Mouse (Mus musculus): ENCODE results near the gene Pask.

The Pask gene

DNA sequence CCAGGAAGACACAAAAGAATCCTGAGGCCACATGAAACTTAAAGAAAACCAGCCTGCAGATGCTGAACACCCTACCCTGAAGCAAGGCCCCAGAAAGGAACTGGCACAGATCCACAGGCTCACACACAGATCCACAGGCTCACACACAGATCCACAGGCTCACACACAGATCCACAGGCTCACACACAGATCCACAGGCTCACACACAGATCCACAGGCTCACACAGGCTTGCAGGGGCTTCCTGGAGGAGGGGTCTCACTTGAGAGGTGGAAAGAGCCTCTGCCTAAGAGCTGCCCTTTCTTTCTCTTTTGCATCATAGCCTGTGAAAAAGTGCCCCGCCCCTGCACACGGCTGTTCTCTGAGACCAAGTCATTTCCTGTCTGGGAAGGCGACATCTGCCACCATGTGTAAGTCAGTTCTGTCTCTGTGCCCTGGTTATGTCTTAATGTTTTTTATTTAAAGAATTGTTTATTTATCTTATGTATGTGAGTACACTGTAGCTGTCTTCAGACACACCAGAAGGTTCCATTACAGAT is 53.5 kb downstream of the Pask start:
- DNase-seq (ENCODE audit: low read depth in 2 of 2, low spot score in 2 of 2): no peak

DNA sequence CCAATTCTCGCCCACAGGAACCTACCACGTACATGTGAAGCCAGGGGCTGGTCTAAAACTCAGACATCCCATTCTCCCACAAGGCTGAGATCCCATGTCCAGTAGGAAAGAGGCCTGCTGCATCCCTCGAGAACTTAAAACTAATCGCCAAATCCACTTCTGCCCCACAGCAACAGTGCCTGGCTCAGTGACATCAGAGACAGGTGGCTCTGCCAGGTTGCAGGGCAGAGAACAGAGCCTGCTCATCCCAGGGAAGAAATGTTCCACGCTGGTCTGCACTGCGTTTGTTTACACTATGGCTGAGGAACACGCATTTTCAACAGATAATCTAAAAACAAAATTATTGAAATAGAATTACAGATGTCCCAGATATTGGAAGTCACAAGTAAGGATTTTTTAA is 66.2 kb downstream of the Pask start:
- DNase-seq (ENCODE audit: low read depth in 2 of 2, low spot score in 2 of 2): no peak

DNA sequence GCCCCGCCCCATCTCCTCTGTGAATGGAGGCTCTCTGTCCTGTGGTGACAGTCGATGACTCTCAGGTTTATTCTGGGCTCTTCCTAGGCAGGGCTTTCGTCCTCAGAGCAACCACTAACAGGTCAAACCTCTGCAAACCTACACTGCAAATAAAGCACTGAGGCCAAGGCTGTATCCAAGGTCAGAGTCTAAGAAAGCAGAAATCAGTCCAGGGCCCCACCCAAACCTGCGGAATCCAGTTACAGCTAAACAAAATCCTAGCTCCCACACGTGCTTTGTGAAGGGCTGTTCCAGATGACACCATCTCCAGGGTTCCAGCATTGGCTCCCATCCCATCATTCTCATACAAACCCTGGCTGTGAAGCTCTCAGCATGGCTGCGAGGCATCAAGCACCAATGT is 67.7 kb downstream of the Pask start:
- DNase-seq (ENCODE audit: low read depth in 2 of 2, low spot score in 2 of 2): no peak

DNA sequence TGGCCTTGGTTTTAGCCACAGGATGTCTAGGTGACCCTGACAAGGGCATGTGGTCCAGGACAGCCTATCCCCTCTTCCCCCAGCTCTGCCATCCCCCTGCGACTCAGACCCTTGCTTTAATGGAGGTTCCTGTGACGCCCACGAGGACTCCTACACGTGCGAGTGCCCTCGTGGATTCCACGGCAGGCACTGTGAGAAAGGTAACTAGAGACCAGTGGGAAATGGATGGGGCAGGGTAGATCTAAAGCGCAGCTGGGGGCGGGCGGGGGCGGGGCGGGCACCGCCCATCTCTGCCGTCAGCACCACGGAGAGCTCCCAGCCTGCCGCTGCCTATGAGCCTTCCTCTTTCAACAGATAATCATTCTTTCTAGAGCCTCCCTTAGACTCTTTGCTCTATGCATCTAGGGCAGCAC is 70.9 kb downstream of the Pask start:
- no peak for DNase-seq (ENCODE audit: low read depth in 2 of 2, low spot score in 2 of 2)

DNA sequence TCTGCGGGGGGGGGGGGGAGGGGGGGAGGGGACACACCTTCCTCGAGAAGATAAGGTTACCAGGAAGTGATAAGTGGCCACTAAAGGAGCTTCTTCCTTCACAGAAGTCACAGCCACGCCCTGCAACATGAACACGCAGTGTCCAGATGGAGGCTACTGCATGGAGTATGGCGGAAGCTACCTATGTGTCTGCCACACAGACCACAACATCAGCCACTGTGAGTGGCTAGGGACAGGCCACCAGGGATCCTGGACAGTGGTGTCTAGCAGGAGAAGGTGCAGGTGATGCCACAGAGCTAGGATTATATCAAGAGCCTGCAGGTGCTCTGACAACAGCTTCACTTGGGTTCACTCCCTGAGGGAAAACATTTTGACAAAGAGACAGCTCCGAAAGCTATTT is 71.5 kb downstream of the Pask start:
- DNase-seq (ENCODE audit: low read depth in 2 of 2, low spot score in 2 of 2): no peak

DNA sequence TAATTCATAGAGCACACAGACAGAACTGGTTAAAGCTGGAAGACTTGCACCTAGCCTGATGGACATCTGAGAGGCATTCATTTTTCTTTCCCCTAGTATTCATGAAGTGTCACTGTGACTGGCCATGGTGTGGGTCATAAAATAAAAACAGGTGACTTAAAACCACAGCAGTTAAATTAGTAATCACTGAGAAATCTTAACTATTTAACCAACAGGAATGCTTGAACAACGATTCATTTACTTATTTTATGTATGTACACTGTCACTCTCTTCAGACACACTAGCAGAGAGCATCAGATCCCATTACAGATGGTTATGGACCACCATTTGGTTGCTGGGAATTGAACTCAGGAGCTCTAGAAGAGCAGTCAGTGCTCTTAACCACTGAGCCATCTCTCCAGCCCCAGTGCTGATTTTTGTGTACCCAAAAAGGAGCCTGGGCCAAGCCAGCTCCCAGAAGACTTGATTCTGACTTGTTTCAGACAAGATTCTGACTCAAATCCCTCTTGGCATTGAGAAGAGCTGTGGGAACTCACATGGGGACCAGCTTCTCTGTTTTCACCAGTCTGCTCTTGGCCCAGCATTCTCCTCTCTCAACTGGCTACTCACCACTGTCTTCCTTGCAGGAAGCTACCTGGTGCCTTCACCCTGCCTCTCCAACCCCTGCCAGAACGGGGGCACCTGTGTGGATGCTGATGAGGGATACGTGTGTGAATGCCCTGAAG is 72.6 kb downstream of the Pask start:
- no peak for DNase-seq (ENCODE audit: low read depth in 2 of 2, low spot score in 2 of 2)

DNA sequence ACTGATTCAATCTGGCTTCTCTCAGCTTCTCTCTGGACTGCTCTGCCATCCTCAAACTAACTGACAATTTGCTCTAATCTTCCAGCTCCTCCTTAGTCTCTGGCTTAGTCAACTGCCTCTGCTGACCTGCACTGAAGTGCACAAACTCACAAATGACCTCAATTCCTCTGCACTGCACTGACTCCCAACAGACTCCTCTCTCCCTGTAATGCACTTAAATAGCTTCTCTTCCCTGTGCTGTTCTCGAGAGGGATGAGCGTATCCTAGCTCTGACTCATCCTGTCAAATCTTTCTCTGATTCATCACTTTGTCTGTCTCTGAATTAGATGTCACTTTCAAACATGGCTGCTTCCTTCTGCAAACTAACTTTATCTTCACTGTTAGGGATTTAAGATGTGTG is 75.0 kb downstream of the Pask start:
- DNase-seq (ENCODE audit: low read depth in 2 of 2, low spot score in 2 of 2): no peak

DNA sequence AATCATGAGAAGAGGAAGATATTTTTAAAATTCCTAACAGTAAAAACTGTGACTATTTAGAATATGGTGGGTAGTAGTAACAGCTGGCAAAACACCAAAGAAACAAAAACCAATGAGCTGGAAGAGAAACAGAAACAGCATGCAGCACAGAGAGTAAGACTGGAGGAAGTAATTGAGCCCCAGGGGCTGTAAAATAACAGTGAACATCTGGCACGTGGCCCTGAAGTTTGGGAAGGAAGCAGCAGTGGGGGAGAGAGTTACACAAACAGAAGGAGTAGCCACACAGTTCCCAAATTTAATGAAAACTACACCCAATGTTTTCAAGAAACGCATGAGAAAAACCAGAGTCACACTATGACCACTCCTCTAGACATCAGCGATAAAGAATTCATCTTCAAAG is 76.1 kb downstream of the Pask start:
- DNase-seq (ENCODE audit: low read depth in 2 of 2, low spot score in 2 of 2): no peak
